Mouse (Mus musculus): ENCODE data around the gene Zkscan16. TPM values are rescaled to one million over a fixed set of nuclear protein-coding genes. Genes with fewer than 3 reads are reported as not detected.

Zkscan16 gene
- polyA plus RNA-seq (2017; shearing (Covaris generic)): not detected

GRCm38 (mm10) chr4:58943420-58944205 lies at the start of gene Zkscan16:
Gene Zkscan16 (plus strand): TSS chr4:58943628.

DNA sequence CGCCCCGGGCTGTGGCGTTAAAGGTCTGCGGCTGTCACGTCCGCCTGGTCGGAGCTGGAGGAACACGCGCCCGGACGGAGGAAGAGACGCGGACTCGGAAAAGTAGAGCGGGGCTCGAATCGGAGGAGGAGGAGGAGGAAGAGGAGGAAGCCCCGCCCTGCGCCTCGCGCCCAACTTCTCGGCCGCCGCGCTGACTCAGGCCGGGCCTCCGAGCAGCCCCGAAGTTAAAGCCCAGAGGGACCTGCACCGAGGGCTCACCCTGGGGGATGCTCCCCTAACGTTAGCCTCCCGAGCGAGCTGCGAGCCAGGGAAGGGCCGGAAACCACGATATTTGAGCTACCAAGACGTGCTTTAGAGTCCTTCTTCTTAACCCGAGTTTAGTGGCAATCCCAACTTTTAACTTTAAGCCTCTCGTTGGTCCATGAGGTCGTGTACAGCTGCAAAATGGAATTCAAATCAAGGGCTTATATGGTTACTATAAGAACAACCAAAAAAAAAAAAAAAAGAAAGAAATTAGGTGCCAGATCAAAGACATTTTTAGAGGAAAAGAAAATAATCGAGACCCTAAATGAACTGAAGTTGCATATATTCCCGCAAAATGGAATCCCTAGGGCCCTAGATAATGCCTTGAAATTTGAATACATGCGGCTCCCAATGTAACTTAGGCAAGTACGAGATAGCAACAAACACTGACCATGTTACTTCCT lies 30.6 kb upstream of the Zkscan16 start, which contains the start of gene Ecpas:
Ecpas (minus strand) TSS at position 121 of the 707 bp plus-strand sequence.

GRCm38 (mm10) chr4:58986540-58987190 lies 43.2 kb downstream of the Zkscan16 start, which contains the start of gene Ptgr1:
Gene Ptgr1 (minus strand): TSS chr4:58987119.

DNA sequence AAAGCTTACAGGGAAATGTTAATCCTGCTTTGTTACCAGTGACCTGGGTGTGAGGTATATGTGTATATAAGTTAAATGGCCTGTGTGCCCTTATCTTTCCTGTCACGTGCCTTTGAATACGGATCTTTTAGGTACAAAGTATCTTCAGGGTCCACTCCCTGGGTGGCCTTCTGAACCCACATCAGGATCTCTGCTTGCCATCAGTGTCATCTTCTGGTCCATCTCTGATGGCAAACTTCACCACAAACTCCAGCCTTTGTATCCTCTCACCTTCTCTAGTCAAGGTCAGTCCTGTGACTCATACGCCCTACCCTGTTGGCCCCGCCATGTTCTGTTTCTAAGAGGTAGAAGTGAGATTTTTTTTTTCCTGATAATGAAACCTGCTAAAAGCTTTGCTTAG lies 51.3 kb downstream of the Zkscan16 start, which contains the start of gene Dnajc25:
Dnajc25 (plus strand) TSS at position 301 of the 400 bp plus-strand sequence.

GRCm38 (mm10) chr4:59002948-59003805 lies 59.7 kb downstream of the Zkscan16 start, which contains the start of gene Gm20503:
Gene Gm20503 (plus strand): TSS chr4:59003210.

Other genes starting within 250 kb of the Zkscan16 start
- gene Olfr267, start 155.9 kb upstream of the Zkscan16 start, polyA plus RNA-seq (2017; shearing (Covaris generic)): not detected
- gene Ecpas, start 30.9 kb upstream of the Zkscan16 start, polyA plus RNA-seq (2017; shearing (Covaris generic)): 10 to 100 TPM; 45.0 to 61.3 TPM
- under 1 TPM in 1 of 2 experiments, not detected in 1; 0.13 TPM for gene Ptgr1, start 43.5 kb downstream of the Zkscan16 start, polyA plus RNA-seq (2017; shearing (Covaris generic))
- gene Dnajc25, start 51.4 kb downstream of the Zkscan16 start, polyA plus RNA-seq (2017; shearing (Covaris generic)): 1 to 10 TPM; 7.3 TPM
- gene Gm20503, start 59.6 kb downstream of the Zkscan16 start, polyA plus RNA-seq (2017; shearing (Covaris generic)): 1 to 10 TPM; 5.6 to 6.1 TPM
- 100 to 1,000 TPM; 102 to 124 TPM for gene Gng10, start 91.5 kb downstream of the Zkscan16 start, polyA plus RNA-seq (2017; shearing (Covaris generic))
- under 1 TPM in 1 of 2 experiments, not detected in 1; 0.04 TPM for gene AI481877, start 195.4 kb downstream of the Zkscan16 start, polyA plus RNA-seq (2017; shearing (Covaris generic))
- gene Ugcg, start 245.6 kb downstream of the Zkscan16 start, polyA plus RNA-seq (2017; shearing (Covaris generic)): 100 to 1,000 TPM in 1 of 2 experiments, 10 to 100 TPM in 1; 79.0 to 106 TPM

All from inflammation-experienced regulatory T-cells (primary cell).